Mouse (Mus musculus) gastrocnemius, postnatal 36 days (tissue): Measurements from ENCODE around the gene Galnt18. TPM values are rescaled to one million over a fixed set of nuclear protein-coding genes. Genes with fewer than 3 reads are reported as not detected.

Experiments used
- microRNA-seq, 2 experiments: library from miRNA; unstranded; fragments of <30 nt; microRNA quantifications; one replicate each; pipeline ENCODE4 v1.2.0; 2021
- total RNA-seq, 2 experiments: library from RNA; stranded (reverse); gene quantifications; 2 replicates each; pipeline ENCODE4 v1.2.3; 2021

Galnt18 gene
- total RNA-seq, 2 experiments from 2014 or later, result 3.8 to 3.9 TPM

Small RNAs within 50 kb of the gene (microRNA-seq; reads per million reads assigned to microRNA genes)
- gene Gm25787, result 0 reads per million in 2 experiments

Other genes with a start within 250 kb of the Galnt18 start
- gene Usp47, start 243.5 kb upstream of the Galnt18 start, total RNA-seq, result 100 to 1,000 TPM; 174 to 189 TPM